Mouse (Mus musculus) R1 (cell line): ENCODE results near the gene Gm5039.
"Not testable (repeated sequence)": the region's sequence is repeated elsewhere in the genome, so short reads cannot be mapped to it uniquely, and the experiment has no call there.

Experiments used
- DNase-seq: peaks from one replicate; pipeline ENCODE4 v3.0.0-alpha.2; 2018; ENCODE audit warnings: low read depth, low spot score

Gene Gm5039

DNA sequence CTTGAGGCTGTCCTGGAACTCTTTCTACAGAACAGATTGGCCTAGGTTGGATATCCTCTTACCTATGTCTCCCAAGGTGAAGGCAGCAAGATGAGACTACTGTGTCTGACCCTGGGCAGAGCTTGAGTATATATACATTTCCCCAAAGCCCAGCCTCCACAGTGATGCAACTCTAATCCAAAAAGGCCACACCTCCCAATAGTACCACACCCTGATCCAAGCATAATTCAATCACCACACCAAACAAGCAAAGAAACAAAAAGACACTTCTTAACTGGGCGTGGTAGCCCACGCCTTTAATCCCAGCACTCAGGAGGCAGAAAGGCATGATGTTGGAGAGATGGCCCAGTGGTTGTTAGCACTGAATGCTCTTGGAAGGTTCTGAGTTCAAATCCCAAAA lies at the start of gene Gm5039:
Gm5039 (minus strand) TSS at position 101 of the 400 bp plus-strand sequence.
- not testable (repeated sequence) for DNase-seq

GRCm38 (mm10) chr12:88372018-88372417 lies 48.2 kb upstream of the Gm5039 start:
- no peak for DNase-seq

- DNase-seq = not testable (repeated sequence)
Observed at GRCm38 (mm10) chr12:88370321-88370720, 46.5 kb upstream of the Gm5039 start.

DNA sequence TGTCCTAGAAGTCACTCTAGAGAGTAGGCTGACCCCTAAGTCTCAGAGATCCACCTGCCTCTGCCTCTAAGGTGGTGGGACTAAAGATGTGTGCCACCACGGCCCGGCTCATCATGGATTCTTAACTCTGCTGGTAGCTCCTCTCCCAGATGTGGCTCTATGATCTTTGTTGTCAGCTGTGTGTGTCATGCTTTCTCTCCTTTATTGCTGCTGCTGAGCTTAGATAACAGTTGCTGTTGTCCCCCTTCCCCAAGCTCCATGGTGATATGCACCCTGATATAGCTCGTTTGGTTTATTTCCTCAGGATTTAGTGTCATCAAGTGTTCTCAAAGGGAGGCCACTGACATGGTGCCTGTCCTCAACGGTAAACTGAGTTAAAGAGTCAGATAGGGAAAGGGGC lies 45.9 kb upstream of the Gm5039 start:
- DNase-seq = not testable (repeated sequence)

DNA sequence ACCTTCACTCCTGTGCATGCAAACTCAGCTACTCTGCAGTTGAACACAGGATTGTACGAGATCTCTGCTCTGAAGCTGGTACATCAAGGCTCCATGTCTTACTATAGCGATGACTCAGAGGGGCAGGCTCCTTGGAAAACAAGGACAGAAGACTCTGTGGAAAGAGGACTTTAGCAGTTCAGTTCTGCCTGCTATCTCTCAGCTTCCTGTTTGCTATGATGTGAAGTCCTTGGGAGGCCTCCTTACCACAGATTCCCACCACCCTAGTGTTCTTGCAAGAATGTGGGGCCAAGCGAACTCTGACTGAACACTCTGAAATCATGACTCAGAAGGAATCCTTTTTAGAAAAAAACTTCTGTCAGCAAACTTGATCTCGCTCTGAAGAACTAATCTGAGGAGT lies 44.8 kb upstream of the Gm5039 start:
- DNase-seq = no peak

- no peak for DNase-seq
Observed at GRCm38 (mm10) chr12:88367673-88368072, 43.8 kb upstream of the Gm5039 start.

DNA sequence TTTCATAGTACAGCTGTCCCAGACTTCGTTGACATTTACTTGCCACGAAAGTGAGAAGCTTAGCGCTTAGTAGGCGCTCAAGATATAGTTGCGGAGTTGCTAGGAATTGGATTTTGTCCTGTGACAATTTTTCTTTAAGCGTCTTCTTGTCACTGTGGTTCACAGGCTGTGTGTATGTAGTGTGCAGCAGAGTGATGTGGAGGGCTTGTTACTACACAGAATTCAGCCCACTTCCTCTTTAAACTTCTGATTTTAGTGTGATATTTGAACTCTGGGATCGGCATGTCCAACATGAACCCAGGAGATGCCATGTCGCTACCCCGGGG lies 37.3 kb upstream of the Gm5039 start:
- no peak for DNase-seq

GRCm38 (mm10) chr12:88360441-88361119 lies 36.8 kb upstream of the Gm5039 start, which contains the start of gene Adck1:
Adck1 (plus strand) TSS chr12:88360554.
- DNase-seq = peak; percentile 90

DNA sequence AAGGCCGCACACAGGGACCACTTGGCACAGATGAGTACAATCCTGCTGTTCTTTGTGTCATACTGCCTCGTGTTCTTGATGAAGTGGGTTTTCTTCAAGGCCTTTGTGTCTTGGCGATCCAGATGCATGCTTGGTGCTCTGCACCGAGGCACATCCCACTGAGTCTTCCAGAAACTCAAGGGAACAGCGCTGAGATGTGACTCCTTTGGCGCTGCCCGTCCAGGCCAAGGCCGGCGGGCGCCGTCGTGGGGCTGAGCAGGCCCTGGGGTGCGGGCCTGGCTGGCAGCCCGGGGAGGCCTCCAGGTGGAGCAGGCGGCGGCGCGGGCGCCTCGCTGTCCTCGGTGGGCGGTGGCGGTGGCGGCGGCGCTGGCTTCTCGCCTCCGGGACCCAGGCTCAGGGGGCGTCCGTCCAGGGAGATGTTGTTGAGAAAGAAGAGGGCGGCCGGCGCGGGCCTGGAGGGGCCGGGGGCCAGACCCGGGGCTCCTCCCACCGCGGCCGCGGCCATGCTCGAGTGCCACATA lies 30.4 kb upstream of the Gm5039 start:
- DNase-seq = peak; percentile 54

GRCm38 (mm10) chr12:88341286-88341685 lies 17.5 kb upstream of the Gm5039 start:
- DNase-seq = peak; percentile 93

- not testable (repeated sequence) for DNase-seq
Observed at GRCm38 (mm10) chr12:88336662-88337413, 13.0 kb upstream of the Gm5039 start.

- DNase-seq = no peak
Observed at GRCm38 (mm10) chr12:88314556-88314955, 9.3 kb downstream of the Gm5039 start.

GRCm38 (mm10) chr12:88297171-88297570 lies 26.7 kb downstream of the Gm5039 start:
- not testable (repeated sequence) for DNase-seq

- DNase-seq = not testable (repeated sequence)
Observed at GRCm38 (mm10) chr12:88293082-88293481, 30.7 kb downstream of the Gm5039 start.

DNA sequence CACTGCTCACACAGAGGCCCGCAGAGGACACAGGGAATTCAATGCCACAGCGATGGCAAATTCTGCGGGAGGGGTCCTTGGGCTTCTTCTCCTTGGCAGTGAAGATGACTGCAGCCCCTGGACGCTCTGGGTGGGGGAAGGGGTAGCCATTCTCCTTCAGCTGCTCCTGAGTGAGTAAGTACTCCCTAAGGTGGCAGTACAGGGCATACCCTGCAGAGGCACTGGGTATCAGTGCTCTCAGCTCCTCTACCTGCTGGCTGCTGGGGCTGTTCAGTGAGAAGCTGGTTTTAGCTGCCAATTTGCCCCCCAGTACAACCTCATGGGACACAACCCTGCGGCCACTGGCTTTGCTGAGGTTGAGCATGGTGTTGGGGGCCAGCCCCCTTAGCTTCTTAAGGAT lies 38.6 kb downstream of the Gm5039 start:
- DNase-seq = not testable (repeated sequence)

- DNase-seq = not testable (repeated sequence)
Observed at GRCm38 (mm10) chr12:88274400-88274799, 49.4 kb downstream of the Gm5039 start, which contains the start of gene Gm5662. Gm5662 (minus strand) TSS chr12:88274500.
